Mouse (Mus musculus): ENCODE measurements around the gene Gpc6.
"Not testable (repeated sequence)": the region's sequence is repeated elsewhere in the genome, so short reads cannot be mapped to it uniquely, and the experiment has no call there.

Gene Gpc6

DNA sequence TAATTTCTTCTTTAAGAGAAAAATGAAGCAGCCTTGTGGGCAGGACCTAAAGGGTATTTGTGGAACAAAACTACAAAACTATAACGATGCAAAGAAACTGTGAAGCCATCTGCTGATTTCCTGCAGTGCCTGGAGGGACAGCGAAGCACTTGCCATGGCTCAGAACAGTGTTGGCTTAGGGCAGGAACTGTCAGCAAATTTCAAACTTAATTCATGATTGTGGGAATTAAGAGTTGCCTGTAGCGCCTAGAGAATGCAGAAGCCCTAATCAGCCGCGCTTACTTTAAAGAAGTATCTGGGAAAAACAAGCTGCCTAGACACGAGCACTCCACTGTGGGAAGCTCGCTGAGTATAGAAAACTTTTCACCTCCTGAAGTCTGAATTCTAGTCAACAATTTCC, 501.0 kb downstream of the Gpc6 start:
- in situ Hi-C loops (cut with MboI; ENCODE audit: low sequenced_read_pairs), result no loop called here

DNA sequence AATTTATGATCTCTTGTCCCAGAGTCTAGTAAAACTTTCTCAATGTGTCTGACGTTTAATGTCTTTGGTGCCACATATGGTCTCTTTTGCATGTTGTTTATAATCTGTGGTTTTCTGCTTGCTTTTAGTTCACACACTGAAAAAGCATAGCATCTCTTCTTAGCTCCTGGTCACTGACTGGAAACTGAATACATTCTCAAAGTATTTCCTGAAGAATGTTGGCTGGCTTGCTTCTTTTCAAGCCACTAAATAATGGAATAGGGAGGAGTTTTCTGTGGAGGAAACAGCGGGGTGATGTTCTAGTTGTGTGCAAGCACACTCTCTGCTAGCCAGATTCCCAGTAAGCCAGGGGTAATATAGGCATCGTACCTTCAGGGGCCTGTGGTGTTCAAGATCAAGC, 502.7 kb downstream of the Gpc6 start:
- in situ Hi-C loops (cut with MboI; ENCODE audit: low sequenced_read_pairs), result no loop called here

DNA sequence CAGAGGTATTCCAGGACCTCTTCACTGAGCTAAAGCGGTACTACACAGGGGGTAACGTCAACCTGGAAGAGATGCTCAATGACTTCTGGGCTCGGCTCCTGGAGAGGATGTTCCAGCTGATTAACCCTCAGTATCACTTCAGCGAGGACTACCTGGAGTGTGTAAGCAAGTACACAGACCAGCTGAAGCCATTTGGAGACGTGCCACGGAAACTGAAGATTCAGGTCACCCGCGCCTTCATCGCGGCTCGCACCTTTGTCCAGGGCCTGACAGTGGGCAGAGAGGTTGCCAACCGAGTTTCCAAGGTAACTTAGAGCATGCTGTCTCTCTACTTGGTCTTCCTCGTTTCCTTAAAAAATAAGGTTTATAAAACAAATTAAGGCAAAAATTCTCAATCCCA, 510.6 kb downstream of the Gpc6 start:
- in situ Hi-C loops (cut with MboI; ENCODE audit: low sequenced_read_pairs), result no loop called here

DNA sequence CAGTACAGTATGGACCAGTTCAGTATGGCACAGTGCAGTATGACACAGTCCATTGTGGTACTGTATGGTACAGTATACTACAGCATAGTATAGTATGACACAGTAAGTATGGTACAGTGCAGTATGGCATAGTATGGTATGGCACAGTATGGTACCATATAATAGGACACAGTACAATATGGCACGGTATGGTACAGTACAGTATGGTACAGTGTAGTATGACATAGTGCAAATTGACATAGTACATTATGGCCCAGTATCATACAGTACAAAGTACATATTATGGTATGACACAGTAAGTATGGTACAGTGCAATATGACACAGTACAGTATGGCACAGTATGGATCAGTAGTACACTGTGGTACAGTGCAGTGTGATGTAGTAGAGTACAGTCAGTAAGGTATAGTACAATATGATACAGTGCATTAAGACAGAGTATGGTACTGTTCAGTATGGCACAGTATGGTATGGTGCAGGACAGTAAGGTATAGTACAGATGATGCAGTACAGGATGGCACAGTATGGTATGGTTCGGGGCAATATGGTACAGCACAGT, 521.6 kb downstream of the Gpc6 start:
- in situ Hi-C loops (cut with MboI; ENCODE audit: low sequenced_read_pairs), result not testable (repeated sequence)

DNA sequence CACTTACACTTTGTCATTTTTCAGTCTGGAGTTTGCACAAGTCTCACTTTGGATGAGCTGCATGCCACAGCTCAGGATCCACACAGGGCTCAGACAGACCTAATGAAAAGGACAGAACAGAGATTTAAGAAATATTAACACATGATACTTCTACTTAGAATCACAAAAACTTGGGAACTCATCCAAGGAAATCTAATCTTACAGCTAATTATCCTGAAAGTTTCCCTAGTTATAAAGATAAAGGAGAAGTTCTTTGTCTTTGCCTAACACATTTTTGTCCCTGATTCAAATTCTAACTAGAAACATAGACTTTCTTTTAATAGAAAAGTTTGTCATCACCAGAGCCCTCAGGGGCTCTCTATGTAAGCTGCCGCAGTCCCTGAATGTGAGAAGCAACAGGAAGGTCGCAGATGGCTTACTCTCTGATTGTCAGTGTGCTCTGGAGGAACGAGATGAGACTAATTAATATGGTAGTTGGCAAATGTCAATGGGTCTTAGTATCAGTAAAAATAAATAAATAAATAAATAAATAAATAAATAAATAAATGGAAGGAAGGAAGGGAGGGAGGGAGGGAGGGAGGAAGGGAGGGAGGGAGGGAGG, 526.4 kb downstream of the Gpc6 start:
- in situ Hi-C loops (cut with MboI; ENCODE audit: low sequenced_read_pairs), result no loop called here

DNA sequence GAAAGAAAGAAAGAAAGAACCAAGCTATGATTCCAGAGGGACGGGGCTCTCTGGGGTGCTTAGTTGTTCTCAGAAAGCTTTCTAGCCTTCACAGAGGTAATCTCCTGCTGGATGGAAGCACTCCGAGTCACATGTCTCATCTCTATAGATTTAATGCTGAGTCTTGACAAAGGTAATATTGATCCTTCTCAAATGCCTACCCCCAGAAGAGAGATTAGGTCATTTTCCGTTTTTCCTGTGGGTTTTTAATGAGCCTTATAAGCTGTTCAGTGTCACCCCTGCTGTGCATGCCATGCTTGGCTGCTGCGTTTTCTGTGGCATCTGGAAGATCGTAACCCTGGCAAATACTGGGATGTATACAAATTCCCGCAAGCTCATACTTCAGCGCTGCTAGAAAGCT, 527.0 kb downstream of the Gpc6 start:
- in situ Hi-C loops (cut with MboI; ENCODE audit: low sequenced_read_pairs), result no loop called here

DNA sequence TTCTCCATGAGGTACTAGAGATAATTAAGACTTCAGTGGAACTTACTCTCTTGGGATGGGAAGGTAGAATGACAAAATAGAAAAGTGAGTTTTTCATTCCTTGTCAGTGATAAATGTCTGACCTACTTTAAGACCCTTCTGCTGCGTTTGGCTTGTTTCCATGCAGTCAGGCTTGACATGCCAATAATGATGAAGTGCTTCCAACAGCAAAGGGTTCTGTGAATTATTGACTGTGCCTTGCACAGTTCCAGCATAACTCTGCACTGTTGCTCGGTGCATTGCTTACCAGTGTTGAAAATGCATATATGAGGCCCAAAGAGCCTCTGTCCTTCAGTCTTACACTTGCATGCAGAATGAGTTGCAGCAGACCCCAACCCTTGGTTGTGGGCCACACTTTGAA, 548.3 kb downstream of the Gpc6 start:
- in situ Hi-C loops (cut with MboI; ENCODE audit: low sequenced_read_pairs), result no loop called here

DNA sequence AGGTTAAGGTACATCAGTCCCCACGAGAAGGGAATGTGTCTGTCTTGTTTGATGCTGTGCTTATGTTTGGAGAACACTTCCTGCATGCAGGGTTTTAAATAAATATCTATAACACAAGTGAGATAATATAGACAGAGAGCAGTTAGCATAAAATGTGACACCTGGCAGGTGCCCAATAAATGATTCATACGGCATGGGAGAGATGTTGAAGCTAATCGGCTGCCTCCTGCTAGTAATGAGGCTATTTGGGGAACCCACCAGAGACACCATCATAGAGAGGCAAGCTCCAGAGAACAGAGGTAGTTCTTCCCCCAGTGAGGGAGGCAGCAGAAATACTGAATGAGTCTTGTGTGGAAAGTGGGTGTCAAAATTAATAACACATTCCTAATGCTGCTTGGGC, 553.8 kb downstream of the Gpc6 start:
- in situ Hi-C loops (cut with MboI; ENCODE audit: low sequenced_read_pairs), result no loop called here

DNA sequence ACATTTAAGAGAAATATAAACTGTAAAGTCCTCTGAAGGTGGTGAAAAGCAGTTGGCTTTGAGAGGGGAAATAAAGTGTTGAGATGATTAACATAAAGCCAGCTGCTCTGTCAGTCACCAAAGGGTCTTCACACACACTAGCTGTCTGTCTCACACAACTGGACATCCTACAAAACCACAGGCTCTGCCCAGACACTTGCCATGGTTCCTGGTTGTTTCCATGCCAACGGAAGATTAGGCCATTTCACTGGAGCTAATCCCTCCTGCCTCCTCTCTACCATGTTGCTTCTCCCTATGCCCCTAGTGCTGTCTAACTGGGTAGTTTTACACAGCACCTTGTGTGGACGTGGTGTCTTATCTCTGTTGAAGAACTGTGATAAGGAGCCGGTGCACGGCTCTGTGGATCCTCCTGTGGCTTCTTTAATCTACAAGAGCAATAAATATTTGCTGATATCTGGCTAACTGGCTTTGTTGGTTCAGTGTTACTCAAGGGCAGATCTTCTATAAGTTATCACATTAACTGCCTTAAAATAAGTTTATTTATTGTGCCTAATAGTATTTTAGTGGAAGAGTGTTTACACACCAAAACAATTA, 562.1 kb downstream of the Gpc6 start:
- in situ Hi-C loops (cut with MboI; ENCODE audit: low sequenced_read_pairs), result no loop called here

DNA sequence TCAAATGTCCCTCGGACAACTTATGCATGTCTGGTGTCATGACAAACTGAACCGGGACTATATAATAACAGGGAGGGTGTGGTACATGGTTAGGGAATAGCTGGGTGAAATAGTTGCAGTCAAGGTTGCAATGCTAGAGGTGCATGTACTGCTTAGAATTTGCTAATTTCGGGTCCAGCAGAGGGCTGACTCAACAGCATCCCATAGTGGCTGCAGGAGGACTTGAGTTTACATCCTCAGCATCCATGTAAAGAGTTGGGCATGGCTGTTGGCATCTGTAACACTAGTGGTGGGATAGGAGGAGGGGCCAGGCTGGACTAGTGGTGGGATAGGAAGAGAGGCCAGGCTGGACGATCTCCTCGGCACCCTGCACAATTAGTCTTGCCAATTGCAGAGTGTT, 565.4 kb downstream of the Gpc6 start:
- in situ Hi-C loops (cut with MboI; ENCODE audit: low sequenced_read_pairs), result no loop called here

DNA sequence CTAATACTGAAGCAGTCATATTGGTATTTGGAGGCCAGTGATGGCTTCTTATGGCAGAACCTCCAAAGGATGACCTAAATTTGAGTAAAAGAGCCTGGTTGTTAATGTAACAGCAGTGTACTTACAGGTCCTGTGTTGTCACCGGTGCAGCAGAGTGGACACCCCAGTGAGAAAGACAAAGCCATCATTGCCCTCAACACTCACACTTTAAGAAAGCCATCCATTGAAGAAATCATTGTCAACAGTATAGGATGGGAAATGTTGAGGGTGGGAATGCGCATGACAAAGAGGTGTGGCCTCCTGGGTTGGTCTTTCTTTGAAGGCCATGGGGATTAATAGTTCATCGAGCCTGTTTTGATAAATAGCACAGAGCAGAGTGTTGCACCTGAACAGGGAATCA, 570.0 kb downstream of the Gpc6 start:
- in situ Hi-C loops (cut with MboI; ENCODE audit: low sequenced_read_pairs), result no loop called here

DNA sequence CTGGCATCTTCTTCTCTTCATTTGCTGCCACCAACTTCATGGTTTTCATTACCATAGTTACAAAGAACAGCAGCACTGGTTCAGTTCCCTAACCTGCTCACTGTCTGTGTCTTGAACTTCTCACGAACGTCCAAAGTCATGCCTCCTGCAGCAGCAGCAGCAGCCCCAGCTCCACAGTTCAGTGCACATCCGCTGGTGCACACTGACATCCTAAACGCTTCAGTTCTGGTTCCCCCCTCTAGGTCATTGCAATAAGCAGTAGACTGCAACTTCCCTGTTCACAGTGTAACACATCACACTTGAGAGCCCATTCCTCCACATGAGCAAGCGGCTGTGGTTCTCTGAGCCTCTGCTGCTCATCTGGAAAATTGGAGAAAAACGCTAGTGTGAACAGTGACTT, 573.7 kb downstream of the Gpc6 start:
- in situ Hi-C loops (cut with MboI; ENCODE audit: low sequenced_read_pairs), result no loop called here

DNA sequence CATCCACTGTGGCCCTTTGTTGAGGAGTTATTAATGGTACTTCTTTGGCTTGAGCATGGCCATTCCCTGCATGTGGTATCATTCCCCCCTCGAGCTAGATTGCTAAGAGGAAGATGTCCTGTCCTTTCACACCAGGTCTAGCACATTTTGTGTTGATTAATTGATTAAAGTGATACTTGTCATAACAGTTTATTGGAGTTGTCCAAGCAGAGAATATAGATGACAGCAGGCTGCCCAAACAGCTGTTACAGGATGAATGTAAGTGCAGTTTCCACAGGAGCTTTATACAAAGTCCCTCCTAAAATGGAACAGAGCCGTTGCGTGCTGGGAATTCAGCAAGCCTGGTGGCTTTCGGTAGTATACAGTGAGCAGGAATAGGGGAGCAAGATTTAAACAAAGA, 574.2 kb downstream of the Gpc6 start:
- in situ Hi-C loops (cut with MboI; ENCODE audit: low sequenced_read_pairs), result no loop called here

DNA sequence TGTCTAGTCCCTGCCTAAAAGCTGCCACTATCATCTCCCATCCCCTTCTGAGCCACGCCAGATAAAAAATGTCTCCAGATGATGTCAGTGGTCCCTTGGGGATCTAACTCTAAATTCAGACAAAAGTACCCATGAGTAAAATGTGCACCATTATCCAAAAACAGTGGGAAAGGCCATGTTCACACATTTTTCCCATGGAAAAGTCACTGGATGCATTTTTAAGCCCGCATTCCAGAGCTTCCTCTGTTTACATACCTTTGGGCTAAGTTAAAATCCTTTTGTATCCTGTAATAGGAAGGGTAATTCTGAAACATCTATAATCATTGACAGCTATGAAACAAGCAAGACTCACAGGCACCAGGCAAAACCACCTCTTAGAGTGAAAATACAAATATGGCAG, 589.7 kb downstream of the Gpc6 start:
- in situ Hi-C loops (cut with MboI; ENCODE audit: low sequenced_read_pairs), result no loop called here

DNA sequence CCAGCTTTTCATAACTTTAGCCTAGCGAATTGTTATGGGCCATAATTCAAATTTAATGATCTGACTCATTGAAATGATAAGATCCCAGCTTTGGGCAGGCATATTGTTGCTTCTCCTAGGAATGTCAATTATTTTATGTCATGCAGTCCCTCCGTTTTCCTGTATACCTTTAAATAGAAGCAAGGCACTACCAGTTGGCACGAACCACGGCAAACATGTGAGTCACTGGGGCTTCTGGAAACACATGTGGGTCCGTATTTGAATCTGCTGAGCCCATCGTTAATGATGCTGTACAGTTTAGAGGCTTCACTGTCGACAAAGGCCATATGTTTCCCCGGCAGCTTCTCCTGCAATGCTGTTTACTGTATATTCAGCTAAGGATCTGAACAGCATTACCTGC, 594.5 kb downstream of the Gpc6 start:
- in situ Hi-C loops (cut with MboI; ENCODE audit: low sequenced_read_pairs), result no loop called here

DNA sequence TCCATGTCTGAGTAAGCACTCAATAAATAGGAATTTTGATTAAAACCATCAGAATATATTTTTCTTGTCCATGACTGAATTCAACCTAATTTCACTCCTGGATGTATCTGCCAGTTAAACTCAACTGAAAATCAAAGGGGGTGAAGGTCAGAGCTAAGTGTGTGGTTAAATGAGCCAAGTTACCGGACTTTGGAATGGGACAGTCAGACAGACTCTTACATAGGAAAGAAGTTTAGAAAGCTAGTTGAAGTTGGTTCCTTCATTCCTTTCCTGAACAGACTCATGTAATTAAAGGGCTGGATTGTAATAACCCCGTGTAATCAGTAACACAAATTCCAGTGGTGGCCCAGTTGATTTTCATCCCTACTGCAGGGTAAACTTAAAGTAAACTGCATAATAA, 595.6 kb downstream of the Gpc6 start:
- in situ Hi-C loops (cut with MboI; ENCODE audit: low sequenced_read_pairs), result no loop called here

DNA sequence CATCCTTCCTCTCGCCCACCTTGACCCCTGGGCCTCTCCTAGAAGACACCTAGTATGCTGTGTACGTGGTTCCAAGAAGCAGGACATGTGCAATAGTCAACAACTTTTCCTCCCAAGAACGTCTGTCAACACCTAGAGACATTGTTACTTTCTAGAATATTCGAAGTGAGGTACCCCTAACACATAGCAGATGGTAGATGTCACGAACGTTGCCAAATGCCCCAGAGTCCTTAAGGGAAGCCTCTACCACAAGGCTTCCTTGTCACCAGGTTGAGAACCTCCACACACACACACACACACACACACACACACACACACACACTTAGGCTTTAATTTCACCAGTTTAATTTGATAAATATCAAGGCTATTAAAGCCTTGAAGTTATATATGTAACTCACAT, 600.0 kb downstream of the Gpc6 start:
- in situ Hi-C loops (cut with MboI; ENCODE audit: low sequenced_read_pairs), result no loop called here

DNA sequence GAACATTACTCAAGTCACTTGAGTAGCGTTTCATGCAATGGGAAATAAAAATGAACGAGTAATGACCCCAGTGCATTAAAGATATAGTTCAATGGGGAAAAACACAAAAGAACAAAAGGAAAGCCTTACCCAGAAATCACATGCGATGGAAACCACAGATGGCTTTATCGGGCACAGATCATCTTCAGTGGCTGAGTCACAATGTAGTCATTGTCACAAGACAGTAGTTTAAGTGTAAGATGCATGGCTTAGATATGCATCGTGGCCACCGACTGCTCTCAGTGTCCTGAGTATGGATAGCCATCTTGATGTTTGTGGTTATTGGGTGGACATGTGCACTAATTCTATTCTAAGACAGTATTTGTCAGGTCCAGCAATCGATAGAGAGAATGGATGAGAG, 601.9 kb downstream of the Gpc6 start:
- in situ Hi-C loops (cut with MboI; ENCODE audit: low sequenced_read_pairs), result no loop called here

DNA sequence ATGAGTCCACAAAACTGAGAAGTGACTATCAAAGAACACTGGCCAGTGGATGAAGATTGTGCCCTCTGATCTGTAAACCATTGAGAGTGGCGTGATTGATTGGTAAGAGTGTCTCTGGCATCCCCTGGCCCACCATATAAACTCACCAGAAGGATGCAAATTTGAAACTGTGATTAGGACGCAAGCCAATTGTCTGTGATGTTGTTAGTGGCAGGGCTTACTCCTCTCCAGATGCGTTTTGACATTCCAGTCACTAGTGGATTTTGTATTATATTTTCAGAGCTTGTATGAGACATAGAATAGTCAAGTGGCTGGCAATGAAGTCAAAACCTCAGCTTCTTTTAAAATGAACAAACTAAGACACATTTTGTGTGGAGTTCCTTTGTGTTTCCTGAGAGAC, 604.3 kb downstream of the Gpc6 start:
- in situ Hi-C loops (cut with MboI; ENCODE audit: low sequenced_read_pairs), result no loop called here

DNA sequence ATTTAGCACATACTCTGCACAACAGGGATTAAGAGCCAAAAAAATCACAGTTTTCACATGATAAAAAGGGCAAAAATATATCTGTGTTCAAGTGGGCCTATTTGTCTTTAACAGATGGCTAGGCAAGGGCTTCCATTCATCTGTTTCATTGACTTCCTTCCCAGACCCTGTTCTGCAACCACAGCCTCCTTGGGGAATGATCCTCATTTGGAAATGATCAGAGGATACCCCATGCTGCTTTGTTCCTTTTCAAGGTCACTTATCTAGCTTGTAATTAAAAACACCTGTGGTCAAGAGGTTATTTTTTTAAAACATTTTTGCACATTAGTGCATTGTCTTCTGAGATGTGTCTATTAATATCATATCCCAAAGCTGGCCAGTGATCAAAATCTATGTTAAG, 627.7 kb downstream of the Gpc6 start:
- in situ Hi-C loops (cut with MboI; ENCODE audit: low sequenced_read_pairs), result no loop called here

DNA sequence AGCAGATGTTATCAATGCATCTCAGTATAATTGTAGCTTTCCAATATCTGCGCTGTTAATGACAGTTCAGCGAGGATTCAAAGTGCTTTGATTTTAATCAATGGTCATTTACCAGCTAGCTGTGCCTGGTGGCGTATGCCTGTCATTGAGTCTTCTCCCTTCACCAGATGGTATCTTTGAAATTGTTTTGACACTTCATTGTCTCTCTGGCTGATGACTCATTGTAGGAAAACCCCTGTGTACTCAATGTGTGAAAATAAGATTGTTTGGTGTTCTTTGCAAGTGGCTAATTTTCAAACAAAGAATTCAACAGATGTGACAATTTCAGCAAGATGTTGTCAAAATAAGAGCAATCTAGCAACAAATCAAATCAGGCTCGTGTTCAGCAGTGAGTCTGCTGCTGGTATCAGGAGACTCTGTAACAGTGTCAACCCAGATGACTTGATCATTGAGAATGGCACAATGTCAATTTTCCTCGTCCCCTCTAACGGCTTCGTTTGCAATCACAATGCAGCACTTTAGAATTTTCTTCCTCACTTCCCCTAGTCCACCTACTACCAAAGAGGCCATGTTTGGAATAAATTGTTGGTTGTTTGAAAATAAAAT, 631.7 kb downstream of the Gpc6 start:
- in situ Hi-C loops (cut with MboI; ENCODE audit: low sequenced_read_pairs), result no loop called here

DNA sequence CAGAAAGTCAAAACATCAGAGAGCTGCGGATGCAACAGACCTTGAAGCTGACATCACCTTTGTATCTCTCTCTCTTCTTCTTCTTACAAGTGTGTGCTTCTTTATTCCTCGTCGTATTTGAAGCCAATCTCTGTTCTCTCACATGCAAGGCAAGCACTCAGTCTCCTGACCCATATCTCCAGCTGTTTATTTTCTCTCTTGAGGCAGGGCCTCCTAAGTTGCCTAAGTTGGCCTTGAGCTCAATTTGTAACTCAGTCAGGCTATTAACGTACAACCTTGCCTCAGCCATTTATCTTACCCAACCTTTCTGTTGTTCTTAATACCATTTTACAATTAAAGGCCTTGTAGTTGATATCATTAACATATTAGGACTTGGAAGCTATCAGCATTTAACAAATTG, 637.0 kb downstream of the Gpc6 start:
- in situ Hi-C loops (cut with MboI; ENCODE audit: low sequenced_read_pairs), result no loop called here

DNA sequence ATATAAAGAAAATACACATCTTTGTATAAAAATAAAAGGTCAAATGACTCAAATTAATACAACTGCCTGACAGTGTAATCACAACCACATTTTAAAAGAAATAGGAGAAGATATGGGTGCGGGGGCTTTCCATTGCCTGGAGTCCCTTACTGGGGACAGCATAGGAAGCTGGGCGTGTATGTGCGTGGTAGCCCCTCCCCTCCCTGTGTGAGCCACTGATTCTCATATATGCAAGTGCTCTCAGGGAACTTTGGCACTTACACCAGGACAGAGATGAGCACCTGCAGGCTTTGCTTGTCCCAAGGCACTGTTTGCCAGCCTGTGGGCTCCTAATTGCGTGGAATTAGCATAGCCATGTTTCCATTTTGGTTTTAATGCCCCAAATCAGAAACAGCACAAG, 644.2 kb downstream of the Gpc6 start:
- in situ Hi-C loops (cut with MboI; ENCODE audit: low sequenced_read_pairs), result no loop called here
